Mouse (Mus musculus) liver, embryonic 13.5 days (tissue): ENCODE measurements around the gene Kremen2. TPM values are rescaled to one million over a fixed set of nuclear protein-coding genes. Genes with fewer than 3 reads are reported as not detected.

Source experiments
- ATAC-seq: fragments of 200-750 bp; cut with Nextera tagmentation; 2 replicates; pipeline ENCODE4 v1.8.0; 2017; ENCODE audit warnings: low read depth, mild to moderate bottlenecking, moderate number of reproducible peaks, moderate library complexity
- DNase-seq: peaks from one replicate; pipeline ENCODE4 v3.0.0; 2022
- H3K27ac ChIP-seq: fragments of 300-500 bp; sonication (generic); 2 replicates; pipeline ENCODE4 v1.5.1; 2015; ENCODE audit warnings: moderate library complexity, mild to moderate bottlenecking, inconsistent platforms
- H3K27me3 ChIP-seq: fragments of 300-500 bp; sonication (generic); 2 replicates; pipeline ENCODE4 v1.6.1; 2015; ENCODE audit warnings: mild to moderate bottlenecking, inconsistent platforms
- H3K36me3 ChIP-seq: fragments of 300-500 bp; sonication (generic); 2 replicates; pipeline ENCODE4 v1.6.1; 2015; ENCODE audit warnings: mild to moderate bottlenecking, inconsistent platforms
- H3K4me1 ChIP-seq: fragments of 300-500 bp; sonication (generic); replicated peaks from 2 replicates; pipeline ENCODE4 v1.6.1; 2015; ENCODE audit warnings: inconsistent platforms
- H3K4me2 ChIP-seq: fragments of 300-500 bp; sonication (generic); 2 replicates; pipeline ENCODE4 v1.6.1; 2015; ENCODE audit warnings: inconsistent platforms, mild to moderate bottlenecking, moderate library complexity
- H3K4me3 ChIP-seq: fragments of 300-500 bp; sonication (generic); replicated peaks from 2 replicates; pipeline ENCODE4 v1.5.1; 2015; ENCODE audit warnings: mild to moderate bottlenecking, inconsistent platforms
- H3K9ac ChIP-seq: fragments of 300-500 bp; sonication (generic); 2 replicates; pipeline ENCODE4 v1.6.1; 2015; ENCODE audit warnings: mild to moderate bottlenecking, inconsistent platforms
- H3K9me3 ChIP-seq: fragments of 300-500 bp; sonication (generic); replicated peaks from 2 replicates; pipeline ENCODE4 v1.6.1; 2016; ENCODE audit warnings: inconsistent platforms
- WGBS: fragments of 180-500 bp; shearing (Covaris S2); methylation state at CpG from one replicate; pipeline ENCODE4 v1.1.7; 2015; ENCODE audit not compliant: insufficient replicate concordance; 5-methylcytosine and 5-hydroxymethylcytosine counted together
- polyA plus RNA-seq: library from polyadenylated mRNA; unstranded; fragments of >200 nt; fragmentation: Nextera tagmentation; extraction: Ambion mirVana; gene quantifications from 2 replicates; pipeline ENCODE4 v1.2.1, GENCODE M21; 2015

Gene Kremen2
- polyA plus RNA-seq, 1 experiment from 2014 or later, result 0.10 TPM

DNA sequence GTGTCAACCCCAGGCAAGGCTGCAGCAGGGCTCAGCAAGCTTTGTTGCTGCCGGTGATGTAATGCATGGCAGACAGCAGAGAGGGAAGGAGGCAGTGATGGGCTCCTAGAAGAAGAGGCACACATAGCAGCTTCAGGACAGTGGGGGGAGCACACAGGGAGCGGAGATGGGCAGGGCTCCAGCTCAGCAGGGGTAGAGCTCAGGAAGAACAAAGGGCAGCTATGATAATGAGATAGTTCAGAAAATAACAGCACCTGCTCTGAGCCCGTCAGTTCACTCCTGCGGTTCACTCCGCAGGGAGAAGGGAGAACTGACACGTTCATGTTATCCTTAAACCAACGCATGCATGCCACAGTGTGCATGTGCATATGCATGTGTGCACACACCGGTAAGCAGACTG is 13.2 kb upstream of the Kremen2 start:
- no peak overlapping the region for H3K4me3 ChIP-seq
- H3K9ac ChIP-seq, result no peak overlapping the region
- H3K9me3 ChIP-seq, result no peaks in the 10 kb centered on the region
- WGBS, result 82% methylated on average over 8 of the region's 8 CpGs
- peaks cover 7% of the 10 kb centered on the region for H3K4me1 ChIP-seq
- no peak overlapping the region for H3K27ac ChIP-seq
- DNase-seq (no peak), ATAC-seq (no peak)
- H3K27me3 ChIP-seq, result no peaks in the 10 kb centered on the region
- peaks cover 14% of the 10 kb centered on the region for H3K36me3 ChIP-seq
- no peak overlapping the region for H3K4me2 ChIP-seq

DNA sequence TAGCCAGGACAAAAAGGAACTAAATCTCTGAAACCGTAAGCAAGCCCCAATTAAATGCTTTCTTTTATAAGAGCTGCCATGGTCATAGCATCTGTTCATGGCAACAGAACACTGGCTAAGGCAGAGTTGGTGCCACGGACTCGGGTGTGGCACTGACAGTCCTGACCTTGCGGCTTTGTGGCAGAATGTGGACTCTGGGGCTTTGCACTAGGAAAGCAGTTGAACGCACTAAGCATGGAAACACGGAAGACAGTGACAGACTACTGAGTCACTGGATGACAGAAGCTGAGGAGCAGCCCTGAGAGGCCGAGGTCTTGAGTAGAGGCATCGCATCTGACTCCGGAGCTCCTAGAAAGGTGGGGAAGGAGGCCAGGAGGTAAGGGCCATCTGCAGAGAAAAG is 11.9 kb upstream of the Kremen2 start:
- Histone ChIP-seq H3K4me3 (no peak overlapping the region), H3K9me3 (no peaks in the 10 kb centered on the region), H3K4me2 (no peak overlapping the region), H3K9ac (no peak overlapping the region), H3K4me1 (no peaks in the 10 kb centered on the region), H3K36me3 (peaks cover 16% of the 10 kb centered on the region), H3K27me3 (no peaks in the 10 kb centered on the region), H3K27ac (no peak overlapping the region)
- ATAC-seq (no peak), DNase-seq (no peak)
- 79% methylated on average over 9 of the region's 9 CpGs for WGBS

DNA sequence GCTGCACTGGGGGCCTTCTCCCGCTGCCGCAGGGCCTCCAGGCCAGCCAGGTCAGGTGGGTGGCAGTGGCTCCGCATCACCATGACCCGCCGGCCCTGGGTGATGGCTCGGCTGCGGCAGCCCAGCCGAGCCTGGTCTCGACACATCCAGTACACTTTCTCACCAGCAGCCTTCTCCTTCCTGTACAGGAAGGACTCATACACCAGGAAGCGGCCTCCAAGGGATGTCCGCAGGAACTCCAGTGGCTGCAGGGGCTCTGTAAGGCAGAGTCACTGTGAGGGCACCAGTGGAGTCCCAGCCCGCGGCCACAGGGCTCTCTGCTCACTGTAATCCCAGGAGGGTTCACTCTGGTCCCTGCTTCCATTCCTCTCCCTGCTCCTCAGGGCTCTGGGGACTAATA is 10.1 kb upstream of the Kremen2 start:
- ATAC-seq, result peak; percentile 52
- peaks cover 15% of the 10 kb centered on the region for H3K36me3 ChIP-seq

DNA sequence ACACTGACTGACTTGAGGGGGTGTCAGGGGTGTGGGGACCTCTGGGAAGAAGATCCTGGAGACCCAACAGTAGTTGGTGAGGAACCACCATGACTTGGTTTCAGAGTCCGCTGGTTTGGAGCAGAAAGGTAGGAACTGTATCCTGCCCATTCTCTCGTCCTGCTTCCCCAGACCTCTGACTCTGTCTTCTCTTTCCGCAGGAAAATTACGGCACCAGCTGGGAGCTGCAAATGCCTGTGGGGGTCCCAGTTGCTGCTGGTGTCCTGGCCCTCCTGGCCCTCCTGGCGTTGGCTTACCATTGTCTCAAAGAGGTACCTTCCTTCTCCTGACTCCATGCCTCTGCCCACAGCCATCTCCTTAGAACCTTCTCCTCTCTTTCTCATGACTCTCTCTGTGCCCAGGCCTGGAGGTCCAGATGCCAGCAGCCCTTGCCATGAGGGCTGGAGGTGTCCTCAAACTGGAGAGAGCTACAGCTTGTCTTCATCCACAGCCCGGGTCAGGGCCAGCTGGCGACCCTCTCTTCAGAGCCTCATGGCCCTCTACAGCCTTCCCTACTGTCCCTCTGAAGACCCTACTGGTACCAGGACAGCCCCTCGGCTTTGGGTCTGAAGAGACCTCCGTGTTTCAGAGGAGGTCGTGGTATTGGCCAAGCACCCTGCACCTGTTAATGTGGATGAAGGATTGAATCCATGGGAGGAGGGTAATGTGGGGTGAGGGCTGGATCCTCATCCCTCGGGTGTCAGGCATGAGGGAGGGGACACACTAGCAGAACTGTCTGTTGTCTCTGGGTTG is 4.0 kb upstream of the Kremen2 start:
- DNase-seq (no peak), ATAC-seq (no peak)
- peaks cover 42% of the 10 kb centered on the region for H3K27me3 ChIP-seq
- H3K9me3 ChIP-seq, result no peaks in the 10 kb centered on the region
- peaks cover 20% of the 10 kb centered on the region for H3K4me1 ChIP-seq
- H3K27ac ChIP-seq, result no peak overlapping the region
- WGBS, result 64% methylated on average over 11 of the region's 11 CpGs
- peak overlapping the region; percentile 38 for H3K4me2 ChIP-seq
- H3K36me3 ChIP-seq, result peaks cover 5% of the 10 kb centered on the region; the same call in 1 of the 2 replicates
- peak overlapping the region; percentile 21 for H3K4me3 ChIP-seq
- H3K9ac ChIP-seq, result 0 out of 2 replicates have a peak overlapping the region, but pooled peaks have one; percentile 2

More for the DNA sequence above, 10.1 kb upstream of the Kremen2 start:
- no peaks in the 10 kb centered on the region for H3K27me3 ChIP-seq
- peak overlapping the region; percentile 19; the same call in 1 of the 2 replicates for H3K27ac ChIP-seq
- no peak for DNase-seq
- 67% methylated on average over 12 of the region's 13 CpGs for WGBS
- H3K4me1 ChIP-seq, result no peaks in the 10 kb centered on the region
- no peaks in the 10 kb centered on the region for H3K9me3 ChIP-seq
- H3K9ac ChIP-seq, result no peak overlapping the region
- no peak overlapping the region for H3K4me3 ChIP-seq
- no peak overlapping the region for H3K4me2 ChIP-seq

DNA sequence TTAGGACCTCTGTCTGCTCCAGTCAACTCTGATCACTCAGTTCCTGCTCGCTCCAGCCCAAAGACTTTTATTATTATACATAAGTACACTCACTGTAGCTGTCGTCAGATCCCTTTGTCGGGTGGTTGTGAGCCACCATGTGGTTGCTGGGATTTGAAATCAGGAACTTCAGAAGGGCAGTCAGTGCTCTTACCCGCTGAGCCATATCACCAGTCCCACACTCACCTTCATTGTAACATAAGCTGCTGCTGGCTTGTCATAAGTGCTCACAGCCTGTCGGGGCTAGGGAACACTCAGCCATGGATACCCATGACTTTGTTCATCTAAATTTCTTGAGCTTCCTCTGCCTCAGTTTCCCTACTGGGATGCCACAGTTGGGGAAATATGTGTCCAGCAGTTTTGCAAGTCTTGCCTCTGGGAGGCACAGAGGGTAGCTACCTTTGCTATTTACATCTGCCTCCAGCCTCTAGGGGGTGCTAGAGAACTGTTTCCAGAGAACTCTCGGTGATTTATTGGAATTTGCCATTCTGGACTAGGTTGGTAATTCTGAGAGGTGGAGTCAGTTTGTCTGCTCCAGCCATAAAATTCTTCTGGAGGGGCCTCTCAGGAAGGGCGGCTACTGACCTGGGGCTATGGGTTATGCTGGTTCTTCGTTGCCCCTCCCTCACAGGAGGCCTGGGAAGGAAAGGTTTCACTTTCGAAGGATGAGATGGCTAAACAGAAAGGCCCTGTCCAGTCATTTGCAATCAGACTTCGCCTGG is 3.2 kb upstream of the Kremen2 start:
- peak overlapping the region; percentile 38 for H3K4me2 ChIP-seq
- no peaks in the 10 kb centered on the region for H3K9me3 ChIP-seq
- peak; percentile 60 for DNase-seq
- peak overlapping the region; percentile 21 for H3K4me3 ChIP-seq
- H3K36me3 ChIP-seq, result peaks cover 5% of the 10 kb centered on the region; the same call in 1 of the 2 replicates
- peak; percentile 11; the same call in 1 of the 2 replicates for ATAC-seq
- peaks cover 50% of the 10 kb centered on the region for H3K27me3 ChIP-seq
- H3K9ac ChIP-seq, result 0 out of 2 replicates have a peak overlapping the region, but pooled peaks have one; percentile 2
- no peak overlapping the region for H3K27ac ChIP-seq
- H3K4me1 ChIP-seq, result peaks cover 20% of the 10 kb centered on the region
- WGBS, result 24% methylated on average over 10 of the region's 10 CpGs

DNA sequence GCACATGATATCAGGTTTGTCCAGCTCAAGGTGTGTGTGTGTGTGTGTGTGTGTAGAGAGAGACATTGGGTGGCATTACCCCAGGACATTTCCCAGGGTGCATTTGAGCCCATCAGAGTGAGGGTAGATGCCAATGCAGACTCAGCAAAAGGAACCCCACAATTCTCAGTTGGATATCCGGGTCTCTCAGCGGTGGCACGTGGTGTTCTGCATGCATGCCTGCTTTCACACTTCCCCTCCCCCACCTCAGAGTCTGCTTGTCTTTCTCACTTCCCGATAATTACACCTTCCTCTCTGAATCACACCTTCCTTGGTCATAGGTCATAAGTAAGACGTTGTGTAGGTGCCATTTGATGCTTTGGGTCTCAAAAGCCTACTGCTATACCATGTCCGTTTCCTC is 2.4 kb upstream of the Kremen2 start:
- ATAC-seq, result no peak
- Histone ChIP-seq H3K27ac (no peak overlapping the region), H3K4me2 (no peak overlapping the region), H3K4me1 (peaks cover 20% of the 10 kb centered on the region), H3K9ac (no peak overlapping the region), H3K9me3 (no peaks in the 10 kb centered on the region), H3K27me3 (peaks cover 57% of the 10 kb centered on the region), H3K4me3 (no peak overlapping the region), H3K36me3 (peaks cover 5% of the 10 kb centered on the region; the same call in 1 of the 2 replicates)
- WGBS, result 17% methylated on average over 6 of the region's 6 CpGs
- no peak for DNase-seq

DNA sequence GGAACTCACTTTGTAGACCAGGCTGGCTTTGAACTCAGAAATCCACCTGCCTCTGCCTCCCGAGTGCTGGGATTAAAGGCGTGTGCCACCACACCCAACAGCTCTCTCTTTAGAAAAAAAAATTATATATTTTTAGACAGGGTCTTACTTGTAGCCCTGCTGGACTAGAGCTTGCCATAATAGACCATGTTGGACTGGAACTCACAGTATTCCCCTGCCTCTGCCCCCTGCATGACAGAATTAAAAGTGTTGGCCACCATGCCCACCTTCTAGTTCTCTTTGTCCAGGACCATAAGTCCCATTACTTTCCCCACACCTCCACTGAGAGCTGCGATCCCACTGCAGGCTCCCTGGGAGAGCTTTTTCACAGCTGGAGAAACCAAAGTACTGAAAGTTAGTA is 1.8 kb upstream of the Kremen2 start:
- WGBS, result 61% methylated on average over 3 of the region's 3 CpGs
- peaks cover 63% of the 10 kb centered on the region for H3K27me3 ChIP-seq

DNA sequence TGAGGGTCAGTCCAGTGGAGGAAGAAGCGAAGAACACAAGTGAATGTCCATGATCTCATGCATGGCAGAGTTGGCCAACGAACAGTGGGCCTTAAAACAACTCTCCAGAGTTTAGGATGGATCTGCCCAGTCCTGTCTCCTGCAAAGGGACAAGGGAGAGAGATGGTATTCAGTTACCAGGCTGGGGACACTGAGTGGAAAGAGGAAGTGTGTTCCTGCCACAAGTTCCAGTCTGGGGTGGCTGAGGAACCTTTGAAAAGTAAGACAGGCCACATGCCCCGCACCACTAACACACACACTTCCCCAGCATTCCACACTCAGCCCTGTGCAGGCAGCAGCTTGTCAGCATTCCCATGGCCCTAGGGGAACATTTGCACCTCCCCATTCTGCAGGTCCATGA is 1.1 kb upstream of the Kremen2 start:
- Histone ChIP-seq H3K27me3 (peaks cover 70% of the 10 kb centered on the region), H3K36me3 (no peaks in the 10 kb centered on the region), H3K9me3 (no peaks in the 10 kb centered on the region), H3K4me2 (no peak overlapping the region), H3K9ac (no peak overlapping the region), H3K4me3 (no peak overlapping the region), H3K27ac (no peak overlapping the region), H3K4me1 (peaks cover 30% of the 10 kb centered on the region)
- WGBS, result 52% methylated on average over 3 of the region's 3 CpGs
- no peak for ATAC-seq
- DNase-seq, result no peak

More for the DNA sequence above, 1.8 kb upstream of the Kremen2 start:
- Histone ChIP-seq H3K9ac (no peak overlapping the region), H3K27ac (no peak overlapping the region), H3K9me3 (no peaks in the 10 kb centered on the region), H3K36me3 (peaks cover 3% of the 10 kb centered on the region; the same call in 1 of the 2 replicates), H3K4me3 (no peak overlapping the region), H3K4me2 (no peak overlapping the region), H3K4me1 (peaks cover 22% of the 10 kb centered on the region)
- no peak for ATAC-seq
- DNase-seq, result no peak

DNA sequence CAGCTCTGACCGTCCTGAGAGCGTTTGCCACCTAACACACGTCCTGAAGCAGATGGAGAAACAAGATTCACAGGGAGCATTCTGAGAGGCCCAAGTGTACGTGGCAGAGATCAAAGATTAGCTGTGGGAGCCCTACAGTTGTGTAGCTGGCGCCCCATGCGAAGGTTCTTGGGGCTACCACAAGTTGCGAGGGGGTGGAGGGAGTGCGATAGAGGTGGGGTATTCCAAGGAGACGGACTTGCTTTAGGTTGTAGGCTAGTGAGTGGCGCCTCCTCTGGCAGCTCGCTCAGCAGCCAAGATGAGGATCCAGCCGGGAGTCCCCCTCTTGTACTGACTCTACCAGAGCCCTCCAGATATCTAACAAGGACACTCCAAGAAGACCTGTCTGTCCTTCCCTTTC is 678 bp upstream of the Kremen2 start:
- H3K4me3 ChIP-seq, result no peak overlapping the region
- no peak for DNase-seq
- no peak overlapping the region for H3K27ac ChIP-seq
- H3K27me3 ChIP-seq, result peaks cover 75% of the 10 kb centered on the region
- WGBS, result 8% methylated on average over 12 of the region's 12 CpGs
- H3K36me3 ChIP-seq, result no peaks in the 10 kb centered on the region
- H3K9ac ChIP-seq, result no peak overlapping the region
- no peak overlapping the region; the same call in 1 of the 2 replicates for H3K4me2 ChIP-seq
- ATAC-seq, result no peak
- peaks cover 34% of the 10 kb centered on the region for H3K4me1 ChIP-seq
- no peaks in the 10 kb centered on the region for H3K9me3 ChIP-seq

DNA sequence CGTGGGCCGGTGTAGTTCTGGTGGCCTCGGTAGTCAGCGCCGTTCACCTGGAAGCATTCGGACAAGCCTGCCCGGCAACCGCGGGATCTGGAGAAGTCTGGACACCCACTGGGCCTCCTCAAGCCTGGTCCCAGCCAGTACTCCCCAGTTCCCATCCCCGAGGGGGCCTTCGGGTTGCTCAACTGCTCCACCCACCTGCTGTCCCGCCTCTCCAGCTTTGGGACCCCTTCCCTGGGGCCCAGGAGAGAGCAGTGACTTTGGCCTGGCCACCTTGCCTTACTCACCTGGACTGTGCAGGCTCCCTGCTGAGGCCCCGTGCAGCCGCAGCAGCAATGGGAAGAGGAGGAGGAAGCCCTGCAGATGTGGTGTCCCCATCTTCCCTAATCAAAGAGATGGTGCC is 982 bp downstream of the Kremen2 start:
- no peak for DNase-seq
- Histone ChIP-seq H3K27ac (no peak overlapping the region), H3K4me1 (peaks cover 51% of the 10 kb centered on the region), H3K36me3 (no peaks in the 10 kb centered on the region), H3K9ac (no peak overlapping the region), H3K4me3 (no peak overlapping the region), H3K9me3 (no peaks in the 10 kb centered on the region), H3K27me3 (peaks cover 91% of the 10 kb centered on the region), H3K4me2 (no peak overlapping the region)
- no peak for ATAC-seq
- WGBS, result 6% methylated on average over 14 of the region's 14 CpGs

DNA sequence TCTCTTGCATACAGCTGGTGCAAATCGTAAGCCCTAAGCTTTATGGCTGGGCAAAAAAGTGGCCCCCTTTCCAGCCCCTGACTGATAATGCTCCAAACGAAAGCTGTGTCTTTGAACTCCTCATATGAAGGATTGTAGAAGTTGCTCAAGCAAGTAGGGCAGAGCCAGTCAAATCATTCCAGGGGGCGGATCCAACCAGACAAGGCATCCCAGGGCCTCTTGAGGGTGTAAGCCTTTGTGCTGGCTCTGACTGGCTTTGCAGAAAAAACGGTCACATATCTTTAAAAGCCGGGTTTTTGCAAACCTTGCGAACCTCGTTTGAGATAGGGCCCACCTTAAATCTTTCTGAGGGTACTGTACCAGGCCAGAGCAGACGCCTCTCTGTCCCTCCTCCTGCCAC is 1.6 kb downstream of the Kremen2 start:
- no peak for ATAC-seq
- 16% methylated on average over 8 of the region's 8 CpGs for WGBS

More for the DNA sequence above, 1.6 kb downstream of the Kremen2 start:
- no peak for DNase-seq
- H3K9ac ChIP-seq, result no peak overlapping the region
- no peak overlapping the region for H3K4me2 ChIP-seq
- peaks cover 97% of the 10 kb centered on the region for H3K27me3 ChIP-seq
- H3K4me1 ChIP-seq, result peaks cover 54% of the 10 kb centered on the region
- H3K36me3 ChIP-seq, result no peaks in the 10 kb centered on the region
- H3K9me3 ChIP-seq, result no peaks in the 10 kb centered on the region
- H3K27ac ChIP-seq, result no peak overlapping the region
- no peak overlapping the region for H3K4me3 ChIP-seq
